Mouse (Mus musculus) intestine, postnatal 0 days (tissue): Measurements from ENCODE around the gene Atp12a. TPM values are rescaled to one million over a fixed set of nuclear protein-coding genes. Genes with fewer than 3 reads are reported as not detected.

ENCODE experiments used
- ATAC-seq: fragments of 200-750 bp; cut with Nextera tagmentation; 2 replicates; pipeline ENCODE4 v1.8.0; 2017; ENCODE audit warnings: mild to moderate bottlenecking, moderate TSS enrichment, moderate library complexity
- H3K27ac ChIP-seq: fragments of 300-500 bp; sonication (generic); 2 replicates; pipeline ENCODE4 v1.5.1; 2014; ENCODE audit warnings: mild to moderate bottlenecking, low read depth, low read length, moderate library complexity
- H3K27me3 ChIP-seq: fragments of 300-500 bp; sonication (generic); replicated peaks from 2 replicates; pipeline ENCODE4 v1.6.1; 2014; ENCODE audit warnings: low read length, mixed read lengths; ENCODE audit not compliant: control insufficient read depth, insufficient read depth
- H3K36me3 ChIP-seq: fragments of 300-500 bp; sonication (generic); 2 replicates; pipeline ENCODE4 v1.6.1; 2014; ENCODE audit warnings: mild to moderate bottlenecking, moderate library complexity; ENCODE audit not compliant: control insufficient read depth, insufficient read depth
- H3K4me1 ChIP-seq: fragments of 300-500 bp; sonication (generic); replicated peaks from 2 replicates; pipeline ENCODE4 v1.6.1; 2014; ENCODE audit warnings: antibody characterized with exemption, low read length, mixed read lengths; ENCODE audit not compliant: control insufficient read depth, insufficient read depth
- H3K4me2 ChIP-seq: fragments of 300-500 bp; sonication (generic); replicated peaks from 2 replicates; pipeline ENCODE4 v1.6.1; 2014; ENCODE audit warnings: low read depth, mild to moderate bottlenecking, moderate library complexity
- H3K4me3 ChIP-seq: fragments of 300-500 bp; sonication (generic); 2 replicates; pipeline ENCODE4 v1.5.1; 2014; ENCODE audit warnings: low read depth, low read length
- H3K9ac ChIP-seq: fragments of 300-500 bp; sonication (generic); 2 replicates; pipeline ENCODE4 v1.6.1; 2014; ENCODE audit warnings: mild to moderate bottlenecking, low read depth, low read length
- H3K9me3 ChIP-seq: fragments of 300-500 bp; sonication (generic); 2 replicates; pipeline ENCODE4 v1.6.1; 2016; ENCODE audit warnings: mixed run types; ENCODE audit not compliant: control insufficient read depth
- CTCF ChIP-seq: sonication (generic); IDR thresholded peaks from 2 replicates; pipeline ENCODE4 v1.5.1; 2016; ENCODE audit warnings: low read depth, mild to moderate bottlenecking, control low read depth, antibody characterized with exemption, moderate library complexity
- WGBS: fragments of 180-500 bp; shearing (Covaris S2); extraction: QIAGEN DNeasy Blood & Tissue Kit; methylation state at CpG from one replicate; pipeline ENCODE4 v1.1.7; 2014; 5-methylcytosine and 5-hydroxymethylcytosine counted together
- polyA plus RNA-seq: library from polyadenylated mRNA; unstranded; fragments of >200 nt; fragmentation: Nextera tagmentation; extraction: Ambion mirVana; gene quantifications from 2 replicates; pipeline ENCODE4 v1.2.1, GENCODE M21; 2015

The Atp12a gene
- polyA plus RNA-seq: 0.09 and 0.37 TPM in 2 replicates

- TF ChIP-seq CTCF: no peak
- H3K36me3 ChIP-seq: no peaks in the 10 kb centered on the region
- H3K4me1 ChIP-seq: no peaks in the 10 kb centered on the region; the same call in 1 of the 2 replicates
- under 1% methylated on average over 48 of the region's 48 CpGs for WGBS
- ATAC-seq: no peak
- H3K4me2 ChIP-seq: peak within 1 kb of the TSS; percentile 74
- peak within 1 kb of the TSS; percentile 31; the same call in 1 of the 2 replicates for H3K9ac ChIP-seq
- no peak within 1 kb of the TSS for H3K27ac ChIP-seq
- peaks cover 38% of the 10 kb centered on the region for H3K27me3 ChIP-seq
- H3K4me3 ChIP-seq: peak within 1 kb of the TSS; percentile 46
- H3K9me3 ChIP-seq: no peaks in the 10 kb centered on the region
These were observed at the start of gene Atp12a for GRCm38 (mm10) chr14:56364711-56365237. Gene Atp12a, plus strand, starts transcription at chr14:56365068.

DNA sequence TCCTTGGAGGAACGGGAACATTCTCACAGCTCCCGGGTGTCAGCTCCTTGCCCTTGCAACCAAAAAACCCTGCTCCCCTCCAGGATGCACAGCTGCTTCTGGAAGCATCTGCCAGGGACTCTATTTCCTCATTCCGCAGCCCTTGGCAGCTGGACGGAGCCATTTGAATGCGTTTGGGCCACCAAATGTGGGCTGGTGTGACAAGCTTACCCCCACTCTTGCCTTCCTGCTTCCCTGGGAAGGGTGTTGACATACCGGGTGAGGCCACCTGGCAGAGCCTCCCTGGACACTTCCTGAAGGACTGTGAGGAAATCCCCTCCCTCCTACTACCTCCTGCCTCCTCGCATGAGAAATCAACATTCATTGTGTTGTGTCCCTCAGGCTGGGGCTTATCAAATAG, 49.3 kb upstream of the Atp12a start:
- 0 out of 2 replicates have a peak, but pooled peaks have one; percentile 13 for ATAC-seq
- WGBS: 36% methylated on average over 7 of the region's 7 CpGs
- no peak for TF ChIP-seq CTCF
- H3K4me2 ChIP-seq: no peak overlapping the region
- no peaks in the 10 kb centered on the region for H3K27me3 ChIP-seq
- no peaks in the 10 kb centered on the region for H3K9me3 ChIP-seq
- no peaks in the 10 kb centered on the region; the same call in 1 of the 2 replicates for H3K4me1 ChIP-seq
- H3K4me3 ChIP-seq: no peak overlapping the region
- H3K36me3 ChIP-seq: no peaks in the 10 kb centered on the region
- no peak overlapping the region for H3K27ac ChIP-seq
- H3K9ac ChIP-seq: no peak overlapping the region

- WGBS: 44% methylated on average over 4 of the region's 4 CpGs
- no peak for TF ChIP-seq CTCF
- ATAC-seq: peak; percentile 43; the same call in 1 of the 2 replicates
These were observed 48.5 kb upstream of the Atp12a start for GRCm38 (mm10) chr14:56316333-56316732.

GRCm38 (mm10) chr14:56322982-56323381, 41.9 kb upstream of the Atp12a start:
- Histone ChIP-seq H3K4me3 (no peak overlapping the region), H3K9me3 (no peaks in the 10 kb centered on the region), H3K9ac (no peak overlapping the region), H3K36me3 (no peaks in the 10 kb centered on the region), H3K27me3 (no peaks in the 10 kb centered on the region), H3K4me2 (no peak overlapping the region), H3K27ac (no peak overlapping the region), H3K4me1 (no peaks in the 10 kb centered on the region)
- no peak for TF ChIP-seq CTCF
- 32% methylated on average over 1 of the region's 1 CpGs for WGBS
- ATAC-seq: no peak

More at GRCm38 (mm10) chr14:56316333-56316732, 48.5 kb upstream of the Atp12a start:
- no peaks in the 10 kb centered on the region; the same call in 1 of the 2 replicates for H3K4me1 ChIP-seq
- H3K4me2 ChIP-seq: no peak overlapping the region
- H3K27ac ChIP-seq: no peak overlapping the region
- H3K9me3 ChIP-seq: no peaks in the 10 kb centered on the region
- no peak overlapping the region for H3K4me3 ChIP-seq
- H3K36me3 ChIP-seq: no peaks in the 10 kb centered on the region
- no peak overlapping the region for H3K9ac ChIP-seq
- no peaks in the 10 kb centered on the region for H3K27me3 ChIP-seq

DNA sequence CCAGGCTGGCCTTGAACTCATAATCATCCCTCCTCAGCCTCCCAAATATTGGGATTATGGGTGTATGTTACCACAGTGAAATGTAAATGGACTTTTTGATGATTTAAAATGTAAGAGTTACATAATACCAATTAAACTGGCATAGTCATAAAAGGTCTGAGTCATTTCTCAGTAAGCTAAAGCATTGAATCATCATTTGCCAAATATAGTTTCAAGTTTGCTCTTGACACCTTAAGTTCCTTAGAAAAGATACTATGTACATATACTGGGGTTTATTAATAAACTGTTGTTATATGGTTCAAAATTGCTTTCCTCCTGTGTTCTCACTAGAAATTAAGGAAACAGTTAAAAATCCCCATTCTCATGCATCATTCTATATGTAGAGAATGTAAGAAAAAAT, 39.8 kb upstream of the Atp12a start:
- Histone ChIP-seq H3K9me3 (no peaks in the 10 kb centered on the region), H3K27me3 (no peaks in the 10 kb centered on the region), H3K4me2 (no peak overlapping the region), H3K4me3 (no peak overlapping the region), H3K36me3 (no peaks in the 10 kb centered on the region), H3K27ac (no peak overlapping the region), H3K4me1 (no peaks in the 10 kb centered on the region), H3K9ac (no peak overlapping the region)
- ATAC-seq: no peak
- no peak for TF ChIP-seq CTCF

DNA sequence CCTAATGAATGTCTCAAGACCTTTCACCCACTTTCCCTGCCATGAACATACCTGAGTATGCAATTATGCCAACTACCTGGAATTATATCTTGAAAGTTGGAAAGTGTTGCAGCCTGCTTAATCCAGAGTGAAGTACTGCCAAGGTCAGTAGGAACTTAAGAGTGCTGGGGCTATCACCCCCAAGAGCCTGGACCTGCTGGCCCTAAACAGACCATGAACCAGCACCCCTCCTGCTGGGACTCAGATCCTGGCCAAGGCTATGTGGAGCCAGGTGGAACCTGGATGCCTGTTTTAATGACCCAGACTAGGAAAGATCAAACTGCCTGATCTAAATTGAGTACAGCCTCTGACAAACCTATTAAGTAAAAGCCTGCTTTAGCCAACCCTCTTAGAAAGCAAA, 31.2 kb upstream of the Atp12a start:
- Histone ChIP-seq H3K27me3 (no peaks in the 10 kb centered on the region), H3K36me3 (no peaks in the 10 kb centered on the region), H3K4me1 (no peaks in the 10 kb centered on the region), H3K4me2 (no peak overlapping the region), H3K4me3 (no peak overlapping the region), H3K27ac (no peak overlapping the region), H3K9me3 (no peaks in the 10 kb centered on the region), H3K9ac (no peak overlapping the region)
- ATAC-seq: no peak
- no peak for TF ChIP-seq CTCF
